8 mouse cellular contexts compared by ENCODE assay signal in the genomic region with DNA sequence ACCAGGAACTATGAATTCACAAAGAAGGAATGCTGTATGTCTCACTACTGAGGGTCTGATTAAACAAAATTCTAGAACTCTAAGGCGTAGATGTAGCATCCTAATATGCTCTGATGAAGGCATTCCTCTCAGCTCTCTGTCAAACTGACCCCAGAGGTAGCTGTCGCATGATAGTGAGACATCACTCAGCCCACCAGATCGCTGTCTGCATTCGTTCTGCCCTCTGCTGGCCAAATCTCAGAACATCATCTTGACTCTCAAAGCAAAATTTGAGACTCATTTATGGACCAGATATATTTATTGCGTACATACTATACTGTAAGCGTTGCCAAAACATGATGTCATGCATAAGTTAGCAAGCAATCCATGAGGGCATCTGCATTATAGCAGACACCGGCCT. TPM values are rescaled to one million over a fixed set of nuclear protein-coding genes. Genes with fewer than 3 reads are reported as not detected.
DNase-seq lines count a peak whose midpoint lies in the region; ATAC-seq and TF ChIP-seq lines count a peak whose summit lies in the region.
"Had no signal": no experiment of that assay in that cellular context is flagged by ENCODE, and none has a peak within 500 bp of the region (broad histone marks: within the 10 kb centered on the region; RNA-seq: fewer than 3 reads in every experiment).

No protein-coding gene starts in this region.

- ATAC-seq in liver, embryonic 12.5 days: no peak
- ATAC-seq in Patski: no peak
- ATAC-seq in hematopoietic stem cell, adult 5-6 weeks (replicated peaks in 1 of 2; ENCODE audit: insufficient read depth in 1 of 2, low FRiP score in 2 of 2, low TSS enrichment in 1 of 2, low read depth in 1 of 2, poor library complexity in 2 of 2, severe bottlenecking in 2 of 2): peak; percentile 44 to 62; a peak in 1 of 4 replicates
- 0 out of 2 replicates have a peak, but pooled peaks have one; percentile 23 for ATAC-seq in limb, embryonic 14.5 days (ENCODE audit: low FRiP score, low read depth)

- H3K27ac ChIP-seq in liver, adult 2 months (replicated peaks; ENCODE audit: insufficient read depth, low read depth, low read length): no peak overlapping the region
- no peak overlapping the region for H3K27ac ChIP-seq in liver, embryonic 12.5 days
- H3K27ac ChIP-seq in limb, embryonic 14.5 days (replicated peaks; ENCODE audit: low read depth, low read length): no peak overlapping the region
- H3K27ac ChIP-seq in olfactory bulb, adult 2 months (ENCODE audit: insufficient read depth, low read depth, low read length): no peak overlapping the region
- H3K27ac ChIP-seq: neural tube, embryonic 12.5 days had no signal

- H3K27me3 ChIP-seq in liver, adult 2 months (ENCODE audit: control insufficient read depth, insufficient read depth, low read length): no peaks in the 10 kb centered on the region
- H3K27me3 ChIP-seq in liver, embryonic 12.5 days (replicated peaks): peaks cover 15% of the 10 kb centered on the region
- H3K27me3 ChIP-seq in Patski: peaks cover 11% of the 10 kb centered on the region
- H3K27me3 ChIP-seq in limb, embryonic 14.5 days (ENCODE audit: control insufficient read depth, insufficient read depth, low read length): no peaks in the 10 kb centered on the region
- H3K27me3 ChIP-seq: neural tube, embryonic 12.5 days had no signal

- no peaks in the 10 kb centered on the region for H3K36me3 ChIP-seq in liver, adult 2 months (ENCODE audit: control insufficient read depth, insufficient read depth, low read length)
- H3K36me3 ChIP-seq in liver, embryonic 12.5 days: no peaks in the 10 kb centered on the region
- H3K36me3 ChIP-seq in limb, embryonic 14.5 days (ENCODE audit: control insufficient read depth, insufficient read depth, low read length): no peaks in the 10 kb centered on the region
- H3K36me3 ChIP-seq: neural tube, embryonic 12.5 days had no signal

- in situ Hi-C loops in Patski (cut with MboI; ENCODE audit: low pct_unique_long_range_greater_than_20kb): no loop called here

- DNase-seq in liver, adult 2 months (ENCODE audit: extremely low read depth, low read depth, low spot score): peak; percentile 16
- DNase-seq in Patski (ENCODE audit: low read depth, low spot score): no peak
- peak; percentile 43 for DNase-seq in cerebellum, adult 8-10 months
- DNase-seq in limb, embryonic 14.5 days (ENCODE audit: low spot score): peak; percentile 66

- TF ChIP-seq POLR2A in liver, adult 2 months (IDR thresholded peaks at IDR 0.05; ENCODE audit: extremely low read depth, insufficient read depth, low read length): no peak
- TF ChIP-seq POLR2A in limb, embryonic 14.5 days (IDR thresholded peaks at IDR 0.05; ENCODE audit: borderline replicate concordance, extremely low read depth, insufficient read depth, insufficient read length): no peak
- TF ChIP-seq POLR2A in olfactory bulb, adult 2 months (IDR thresholded peaks at IDR 0.05; ENCODE audit: insufficient read depth, low read depth, low read length): no peak

- no peak overlapping the region for H3K9ac ChIP-seq in liver, adult 2 months (ENCODE audit: low read depth, low read length)
- H3K9ac ChIP-seq in liver, embryonic 12.5 days: no peak overlapping the region
- H3K9ac ChIP-seq in limb, embryonic 14.5 days (ENCODE audit: low read depth, low read length, severe bottlenecking): no peak overlapping the region
- H3K9ac ChIP-seq: neural tube, embryonic 12.5 days had no signal

- WGBS in liver, adult 2 months: 13% methylated on average over 7 of the region's 7 CpGs
- WGBS in liver, embryonic 12.5 days (ENCODE audit: insufficient replicate concordance): 16% methylated on average over 7 of the region's 7 CpGs
- WGBS in limb, embryonic 14.5 days: 24% methylated on average over 7 of the region's 7 CpGs
- 26% methylated on average over 7 of the region's 7 CpGs for WGBS in olfactory bulb, adult 2 months

- no peaks in the 10 kb centered on the region for H3K4me1 ChIP-seq in liver, adult 2 months (ENCODE audit: control insufficient read depth, insufficient read depth, low read length)
- no peaks in the 10 kb centered on the region for H3K4me1 ChIP-seq in liver, embryonic 12.5 days
- peaks cover 2% of the 10 kb centered on the region; the same call in 1 of the 2 replicates for H3K4me1 ChIP-seq in limb, embryonic 14.5 days (ENCODE audit: control insufficient read depth, insufficient read depth, low read length)
- H3K4me1 ChIP-seq in olfactory bulb, adult 2 months (ENCODE audit: control insufficient read depth, insufficient read depth, low read length): no peaks in the 10 kb centered on the region
- H3K4me1 ChIP-seq: neural tube, embryonic 12.5 days had no signal

- no peak overlapping the region for H3K4me2 ChIP-seq in liver, embryonic 12.5 days
- no peak overlapping the region for H3K4me2 ChIP-seq in limb, embryonic 14.5 days (replicated peaks; ENCODE audit: low read depth, low read length, severe bottlenecking)
- H3K4me2 ChIP-seq: neural tube, embryonic 12.5 days had no signal

- no peaks in the 10 kb centered on the region for H3K79me2 ChIP-seq in liver, adult 2 months (ENCODE audit: control insufficient read depth, insufficient read depth, low read length)

- POLR2A ChIA-PET in Patski (lab: Charles Lee): interaction anchor here (0.5 to 1.2 kb wide), 2 partner anchors 67 to 118 kb away, joined by 3 to 4 read pairs; no protein-coding TSS in a partner anchor

- peak; percentile 76 for TF ChIP-seq CTCF in liver, adult 2 months (IDR thresholded peaks at IDR 0.05; ENCODE audit: low read depth, low read length)
- peak; percentile 71 for TF ChIP-seq CTCF in Patski (IDR thresholded peaks at IDR 0.05)
- TF ChIP-seq CTCF in olfactory bulb, adult 2 months (IDR thresholded peaks at IDR 0.05; ENCODE audit: insufficient read depth, low read depth, low read length): peak; percentile 44; the same call in 1 of the 2 replicates

- H3K9me3 ChIP-seq in liver, embryonic 12.5 days (replicated peaks): no peaks in the 10 kb centered on the region
- no peaks in the 10 kb centered on the region for H3K9me3 ChIP-seq in limb, embryonic 14.5 days (ENCODE audit: control insufficient read depth, low read length)
- H3K9me3 ChIP-seq: neural tube, embryonic 12.5 days had no signal

- CTCF ChIA-PET in Patski (lab: Charles Lee): interaction anchor here (0.7 to 4.4 kb wide), 14 partner anchors 11 to 202 kb away, joined by 3 to 27 read pairs (median 5); a partner anchor contains a TSS

- no peak overlapping the region for H3K4me3 ChIP-seq in liver, adult 2 months (ENCODE audit: insufficient read depth, low read depth, low read length)
- H3K4me3 ChIP-seq in liver, embryonic 12.5 days: no peak overlapping the region
- no peak overlapping the region for H3K4me3 ChIP-seq in limb, embryonic 14.5 days (replicated peaks; ENCODE audit: low read length)
- H3K4me3 ChIP-seq in olfactory bulb, adult 2 months (ENCODE audit: insufficient read depth, low read depth, low read length): no peak overlapping the region
- H3K4me3 ChIP-seq: neural tube, embryonic 12.5 days had no signal

RNA-seq across cellular contexts. Expression of a gene that starts 11.3 kb away (rescaled TPM):
- total RNA-seq in liver, adult 2 months (2014; rRNA removed): 1.8 and 4.5 TPM in 2 replicates
- 0.78 and 1.6 TPM in 2 replicates for polyA plus RNA-seq in liver, adult 2 months (2012; rRNA removed)
- polyA plus RNA-seq in liver, embryonic 12.5 days (2016; fragmentation: Nextera tagmentation; extraction: Ambion mirVana): 3.4 and 4.4 TPM in 2 replicates
- not detected for polyA plus RNA-seq in Patski (2021)
- total RNA-seq in hematopoietic stem cell, adult 5-6 weeks (2017): 0.55 and 3.7 TPM in 2 replicates
- 17.3 and 21.8 TPM in 2 replicates for polyA plus RNA-seq in limb, embryonic 14.5 days (2012; rRNA removed)
- polyA plus RNA-seq in limb, embryonic 14.5 days (2014; fragmentation: Nextera tagmentation; extraction: Ambion mirVana): 8.7 and 10.7 TPM in 2 replicates
- polyA plus RNA-seq in olfactory bulb, adult 2 months (2012; ENCODE audit: insufficient read depth, insufficient read length, low replicate concordance, missing spikeins): not detected in 2 replicates

RNA-seq across cellular contexts. Expression of a gene that starts 28.5 kb away (rescaled TPM):
- 3.8 and 5.8 TPM in 2 replicates for total RNA-seq in liver, adult 2 months (2014; rRNA removed)
- 4.5 and 5.2 TPM in 2 replicates for polyA plus RNA-seq in liver, adult 2 months (2012; rRNA removed)
- polyA plus RNA-seq in liver, embryonic 12.5 days (2016; fragmentation: Nextera tagmentation; extraction: Ambion mirVana): 8.9 and 10.1 TPM in 2 replicates
- 5.1 TPM for polyA plus RNA-seq in Patski (2021)
- total RNA-seq in hematopoietic stem cell, adult 5-6 weeks (2017): 14.0 and 15.7 TPM in 2 replicates
- polyA plus RNA-seq in limb, embryonic 14.5 days (2012; rRNA removed): 16.3 and 18.3 TPM in 2 replicates
- 23.6 and 25.5 TPM in 2 replicates for polyA plus RNA-seq in limb, embryonic 14.5 days (2014; fragmentation: Nextera tagmentation; extraction: Ambion mirVana)
- polyA plus RNA-seq in olfactory bulb, adult 2 months (2012; ENCODE audit: insufficient read depth, insufficient read length, low replicate concordance, missing spikeins): not detected in 2 replicates

RNA-seq across cellular contexts. Expression of a gene that starts 39.6 kb away (rescaled TPM):
- 3.5 and 3.6 TPM in 2 replicates for total RNA-seq in liver, adult 2 months (2014; rRNA removed)
- 0.59 and 0.65 TPM in 2 replicates for polyA plus RNA-seq in liver, adult 2 months (2012; rRNA removed)
- 2.3 and 2.7 TPM in 2 replicates for polyA plus RNA-seq in liver, embryonic 12.5 days (2016; fragmentation: Nextera tagmentation; extraction: Ambion mirVana)
- 0.76 TPM for polyA plus RNA-seq in Patski (2021)
- 22.4 and 29.2 TPM in 2 replicates for total RNA-seq in hematopoietic stem cell, adult 5-6 weeks (2017)
- polyA plus RNA-seq in limb, embryonic 14.5 days (2012; rRNA removed): 4.9 and 5.1 TPM in 2 replicates
- 3.2 and 4.1 TPM in 2 replicates for polyA plus RNA-seq in limb, embryonic 14.5 days (2014; fragmentation: Nextera tagmentation; extraction: Ambion mirVana)
- polyA plus RNA-seq in olfactory bulb, adult 2 months (2012; ENCODE audit: insufficient read depth, insufficient read length, low replicate concordance, missing spikeins): not detected in 2 replicates

Comparison
In these comparisons a context has a peak if more than half of its experiments do, and no peak if none do; other contexts are left out.
1. ATAC-seq: peak in hematopoietic stem cell, adult 5-6 weeks (2 of 2) and limb, embryonic 14.5 days (single experiment); none in liver, embryonic 12.5 days (single experiment) and Patski (single experiment).
2. Peak in every context shown above with its lines, with median percentiles within 50 percentile points of each other: CTCF ChIP-seq.